Mouse (Mus musculus) C2C12 (cell line): ENCODE data around the gene Wdr60. TPM values are rescaled to one million over a fixed set of nuclear protein-coding genes. Genes with fewer than 3 reads are reported as not detected.
A peak's percentile ranks its signal among the peaks of the same experiment; 100 is the strongest.

ENCODE experiments used
- H3K27me3 ChIP-seq: one replicate; pipeline ENCODE4 v1.6.1; 2011; ENCODE audit not compliant: control insufficient read depth, insufficient read depth, insufficient read length
- H3K36me3 ChIP-seq: one replicate; pipeline ENCODE4 v1.6.1; 2011; ENCODE audit not compliant: control insufficient read depth, insufficient read depth
- H3K4me3 ChIP-seq: one replicate; pipeline ENCODE4 v1.5.1; 2011; ENCODE audit warnings: mild to moderate bottlenecking, control low read depth; ENCODE audit not compliant: poor library complexity, insufficient read depth, severe bottlenecking
- H3K79me2 ChIP-seq: one replicate; pipeline ENCODE4 v1.6.1; 2011; ENCODE audit not compliant: control insufficient read depth, insufficient read depth
- H3K79me3 ChIP-seq: one replicate; pipeline ENCODE4 v1.6.1; 2011; ENCODE audit warnings: low read depth, control low read depth
- H3ac ChIP-seq: one replicate; pipeline ENCODE3; 2011; ENCODE audit warnings: low read depth; ENCODE audit not compliant: control insufficient read depth, insufficient read length
- CEBPB ChIP-seq: IDR thresholded peaks from one replicate; pipeline ENCODE4 v1.6.1; 2011; ENCODE audit warnings: low read depth, mild to moderate bottlenecking, control low read depth, moderate library complexity
- CTCF ChIP-seq: IDR thresholded peaks from one replicate; pipeline ENCODE4 v1.5.1; 2011; ENCODE audit not compliant: control insufficient read depth, insufficient read depth, insufficient read length
- FOSL1 ChIP-seq: IDR thresholded peaks from one replicate; pipeline ENCODE4 v1.8.0; 2011; ENCODE audit warnings: mild to moderate bottlenecking, low read length; ENCODE audit not compliant: poor library complexity, insufficient read depth, severe bottlenecking
- MAX ChIP-seq: IDR thresholded peaks from one replicate; pipeline ENCODE4 v1.6.1; 2011; ENCODE audit warnings: mild to moderate bottlenecking, control low read depth
- MYOD1 ChIP-seq: IDR thresholded peaks from one replicate; pipeline ENCODE4 v1.6.1; 2011; ENCODE audit warnings: low read depth; ENCODE audit not compliant: control insufficient read depth, insufficient read length
- MYOG ChIP-seq: IDR thresholded peaks from one replicate; pipeline ENCODE4 v1.6.1; 2011; ENCODE audit not compliant: control insufficient read depth, insufficient read length; ENCODE audit errors: extremely low read depth
- USF1 ChIP-seq: IDR thresholded peaks from one replicate; pipeline ENCODE4 v1.6.1; 2011; ENCODE audit warnings: low read depth, mild to moderate bottlenecking, control low read depth, moderate library complexity
- polyA plus RNA-seq: library from polyadenylated mRNA; unstranded; fragments of >200 nt; fragmentation: generic; extraction: Trizol; gene quantifications from one replicate; pipeline ENCODE4 v1.2.1, GENCODE M21; 2012; ENCODE audit warnings: missing spikeins

Gene Wdr60
- polyA plus RNA-seq, 1 experiment, result 4.4 TPM

DNA sequence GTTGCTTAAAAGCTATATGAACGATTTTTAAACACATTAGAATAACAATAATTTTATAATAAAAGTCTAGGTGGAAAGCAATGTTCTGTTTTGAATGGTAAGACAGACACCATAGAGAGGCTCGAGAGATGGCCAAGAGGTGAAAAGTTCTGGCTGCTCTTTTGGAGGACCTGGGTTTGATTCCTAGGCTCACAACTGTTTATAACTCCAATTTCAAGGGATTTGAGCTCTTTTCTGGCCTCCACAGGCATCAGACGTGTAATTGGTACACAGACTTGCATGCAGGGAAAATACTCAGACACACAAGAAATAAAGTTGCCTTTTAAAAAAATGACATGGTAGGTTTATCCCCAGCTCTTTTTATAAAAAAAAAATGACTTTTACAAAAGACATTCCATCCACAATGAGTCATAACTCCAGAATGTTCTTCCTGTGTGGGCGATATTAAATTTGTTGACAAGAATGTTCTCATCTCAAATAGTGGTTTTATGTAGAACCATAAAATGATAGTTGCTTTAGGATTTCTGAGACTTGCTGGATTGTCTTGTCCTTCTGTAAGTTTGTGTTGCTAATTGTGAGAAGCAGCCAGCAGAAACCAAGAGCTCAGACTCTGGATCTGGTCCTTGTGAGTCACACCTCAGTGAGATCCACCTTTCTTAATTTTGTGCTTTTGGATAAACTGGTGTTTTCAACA, 30.9 kb upstream of the Wdr60 start:
- Histone ChIP-seq H3K27me3 (no peaks in the 10 kb centered on the region), H3ac (peak overlapping the region; percentile 6), H3K4me3 (no peak overlapping the region), H3K79me2 (peaks cover 88% of the 10 kb centered on the region), H3K79me3 (peaks cover 63% of the 10 kb centered on the region), H3K36me3 (peaks cover 11% of the 10 kb centered on the region)
- TF ChIP-seq USF1, result no peak
- peak; percentile 83 for TF ChIP-seq FOSL1

DNA sequence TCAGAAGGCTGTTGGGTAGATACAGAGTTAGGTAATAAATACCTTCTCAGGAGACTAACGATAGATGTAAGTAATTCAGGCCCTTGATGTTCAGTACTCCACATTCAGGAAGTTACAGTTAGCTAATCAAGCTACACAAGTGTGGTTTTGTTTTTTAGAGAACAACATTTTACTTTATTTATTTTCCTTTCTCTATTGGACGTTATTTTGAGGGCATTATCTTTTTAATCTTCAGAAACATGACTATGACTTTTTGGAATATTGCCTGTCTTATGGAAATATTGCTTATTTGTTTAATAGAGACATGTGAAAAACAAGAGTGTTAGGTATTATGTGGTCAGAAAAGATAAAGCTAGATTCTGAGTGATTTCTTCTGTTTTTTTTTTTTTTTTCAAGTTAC, 30.4 kb upstream of the Wdr60 start:
- peaks cover 11% of the 10 kb centered on the region for H3K36me3 ChIP-seq
- TF ChIP-seq FOSL1 (no peak), CEBPB (no peak), MAX (no peak), USF1 (no peak), MYOG (no peak), CTCF (no peak), MYOD1 (no peak)
- no peak overlapping the region for H3K4me3 ChIP-seq
- H3K27me3 ChIP-seq, result no peaks in the 10 kb centered on the region
- no peak overlapping the region for H3ac ChIP-seq
- H3K79me3 ChIP-seq, result peaks cover 64% of the 10 kb centered on the region
- peaks cover 88% of the 10 kb centered on the region for H3K79me2 ChIP-seq

DNA sequence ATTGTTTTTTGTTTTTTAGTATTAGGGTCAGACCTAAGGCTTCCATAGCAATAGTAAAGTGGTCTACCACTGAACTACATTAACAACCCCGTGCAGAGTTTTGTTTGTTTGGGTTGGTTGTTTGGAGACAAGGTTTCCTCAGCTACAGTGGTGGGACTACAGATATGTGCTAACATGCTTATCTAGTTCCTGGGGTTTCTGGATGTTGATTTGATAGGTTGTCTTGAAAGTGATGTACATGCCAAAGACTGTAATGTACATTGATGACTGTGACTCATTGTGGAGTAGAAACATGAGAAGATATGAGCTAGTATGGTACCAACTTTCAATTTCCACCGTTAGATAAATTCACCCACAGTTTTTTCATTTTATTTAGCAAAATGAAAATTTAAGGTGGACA, 20.7 kb upstream of the Wdr60 start:
- Histone ChIP-seq H3K36me3 (peaks cover 17% of the 10 kb centered on the region), H3K79me2 (peaks cover 76% of the 10 kb centered on the region), H3K79me3 (peaks cover 69% of the 10 kb centered on the region), H3K4me3 (peak overlapping the region; percentile 7), H3ac (no peak overlapping the region), H3K27me3 (no peaks in the 10 kb centered on the region)
- TF ChIP-seq MYOD1, result no peak
- TF ChIP-seq USF1, result no peak
- no peak for TF ChIP-seq CEBPB
- no peak for TF ChIP-seq MAX
- TF ChIP-seq FOSL1, result no peak
- no peak for TF ChIP-seq CTCF
- no peak for TF ChIP-seq MYOG

DNA sequence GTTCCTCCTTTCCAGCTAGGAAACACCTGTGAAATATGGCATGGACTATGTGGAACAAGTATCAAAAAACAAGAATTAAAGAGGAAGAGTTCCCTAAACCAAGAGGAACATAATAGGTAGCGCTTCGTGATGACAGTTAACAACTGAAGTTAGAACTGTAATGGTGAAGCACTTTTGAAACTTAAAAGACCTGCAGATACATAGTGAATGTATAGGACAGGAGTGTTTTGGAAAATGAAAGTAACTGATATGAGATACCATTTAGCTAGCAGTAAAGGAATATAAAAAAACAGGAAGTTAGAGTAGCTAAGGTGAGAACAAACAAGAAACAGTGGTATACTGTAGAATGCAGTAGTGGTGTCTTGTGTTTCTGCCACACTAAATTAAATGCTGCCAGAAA, 20.0 kb upstream of the Wdr60 start:
- peaks cover 63% of the 10 kb centered on the region for H3K79me3 ChIP-seq
- no peaks in the 10 kb centered on the region for H3K27me3 ChIP-seq
- TF ChIP-seq CTCF (no peak), MAX (no peak), CEBPB (no peak), USF1 (no peak), FOSL1 (no peak), MYOD1 (no peak), MYOG (no peak)
- no peak overlapping the region for H3ac ChIP-seq
- peaks cover 17% of the 10 kb centered on the region for H3K36me3 ChIP-seq
- H3K4me3 ChIP-seq, result peak overlapping the region; percentile 95
- peaks cover 69% of the 10 kb centered on the region for H3K79me2 ChIP-seq

DNA sequence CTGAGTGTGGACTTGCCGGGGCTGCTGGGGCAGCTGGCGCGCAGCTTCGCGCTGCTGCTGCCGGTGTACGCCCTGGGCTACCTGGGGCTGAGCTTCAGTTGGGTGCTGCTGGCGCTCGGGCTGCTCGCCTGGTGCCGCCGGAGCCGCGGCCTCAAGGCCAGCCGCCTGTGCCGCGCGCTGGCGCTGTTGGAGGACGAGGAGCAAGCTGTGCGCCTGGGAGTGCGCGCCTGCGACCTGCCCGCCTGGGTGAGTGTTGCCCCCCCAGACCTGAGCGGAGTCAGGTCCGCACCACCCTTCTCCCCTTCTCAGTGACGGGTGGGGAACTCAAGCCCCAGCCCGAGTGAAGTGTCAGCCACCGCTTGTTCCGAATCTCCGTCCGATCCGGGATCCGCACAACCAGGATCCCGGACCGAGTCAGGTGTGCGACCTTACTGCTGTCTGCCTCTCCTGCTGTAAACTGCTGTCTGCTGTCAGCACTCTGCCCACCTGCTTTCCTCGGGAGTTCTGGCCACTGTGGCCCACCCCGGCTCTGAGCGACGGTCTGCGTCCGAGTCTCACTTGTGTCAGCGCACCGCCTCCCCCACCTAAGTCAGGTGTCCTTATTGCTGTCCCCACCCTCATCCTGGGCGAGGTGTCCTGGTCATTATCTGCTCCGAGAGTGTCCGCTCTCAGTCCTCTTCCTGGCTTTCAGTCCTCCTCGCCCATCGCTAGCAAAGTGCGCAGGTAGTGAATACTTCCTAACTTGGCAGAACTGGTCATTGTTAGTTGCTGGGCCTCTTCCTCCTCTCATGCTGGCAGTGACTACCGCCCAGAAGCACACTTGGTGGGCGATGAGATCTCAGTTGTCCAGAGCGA, 18.8 kb upstream of the Wdr60 start:
- H3K79me3 ChIP-seq, result peaks cover 52% of the 10 kb centered on the region
- TF ChIP-seq MYOG, result no peak
- TF ChIP-seq MAX, result no peak
- TF ChIP-seq CEBPB, result no peak
- no peak for TF ChIP-seq MYOD1
- TF ChIP-seq CTCF, result no peak
- H3K36me3 ChIP-seq, result peaks cover 13% of the 10 kb centered on the region
- peak overlapping the region; percentile 95 for H3K4me3 ChIP-seq
- no peaks in the 10 kb centered on the region for H3K27me3 ChIP-seq
- H3ac ChIP-seq, result peak overlapping the region; percentile 74
- peaks cover 57% of the 10 kb centered on the region for H3K79me2 ChIP-seq
